Mouse (Mus musculus): Measurements from ENCODE around the gene Lat. TPM values are rescaled to one million over a fixed set of nuclear protein-coding genes. Genes with fewer than 3 reads are reported as not detected.
A peak's percentile ranks its signal among the peaks of the same experiment; 100 is the strongest.

The Lat gene
- polyA plus RNA-seq, 1 experiment from 2014 or later, result 1.2 TPM

- 87% methylated on average over 6 of the region's 6 CpGs for WGBS
- Histone ChIP-seq H3K4me1 (replicated peaks) (no peaks in the 10 kb centered on the region), H3K9ac (no peak overlapping the region), H3K27ac (replicated peaks) (no peak overlapping the region), H3K4me3 (no peak overlapping the region), H3K9me3 (no peaks in the 10 kb centered on the region), H3K36me3 (peaks cover 11% of the 10 kb centered on the region; the same call in 1 of the 2 replicates), H3K4me2 (no peak overlapping the region), H3K27me3 (no peaks in the 10 kb centered on the region)
- no peak for ATAC-seq (ENCODE audit: low FRiP score, low read depth)
These were observed 6.3 kb downstream of the Lat start for GRCm38 (mm10) chr7:126363038-126363437.

- Histone ChIP-seq H3K9me3 (no peaks in the 10 kb centered on the region), H3K4me3 (no peak overlapping the region), H3K4me2 (0 out of 2 replicates have a peak overlapping the region, but pooled peaks have one; percentile 11), H3K36me3 (no peaks in the 10 kb centered on the region), H3K4me1 (replicated peaks) (no peaks in the 10 kb centered on the region), H3K9ac (no peak overlapping the region), H3K27me3 (no peaks in the 10 kb centered on the region), H3K27ac (replicated peaks) (no peak overlapping the region)
- ATAC-seq (ENCODE audit: low FRiP score, low read depth), result no peak
- 79% methylated on average over 13 of the region's 13 CpGs for WGBS
These were observed 10.3 kb downstream of the Lat start for GRCm38 (mm10) chr7:126359049-126359448.

GRCm38 (mm10) chr7:126358413-126358812 lies 11.0 kb downstream of the Lat start:
- H3K27ac ChIP-seq (replicated peaks), result no peak overlapping the region
- H3K4me2 ChIP-seq, result no peak overlapping the region
- H3K27me3 ChIP-seq, result no peaks in the 10 kb centered on the region
- no peak overlapping the region for H3K9ac ChIP-seq
- 93% methylated on average over 9 of the region's 9 CpGs for WGBS
- no peaks in the 10 kb centered on the region for H3K9me3 ChIP-seq
- no peaks in the 10 kb centered on the region for H3K36me3 ChIP-seq
- no peak for ATAC-seq (ENCODE audit: low FRiP score, low read depth)
- no peak overlapping the region for H3K4me3 ChIP-seq
- H3K4me1 ChIP-seq (replicated peaks), result no peaks in the 10 kb centered on the region

- Histone ChIP-seq H3K9me3 (no peaks in the 10 kb centered on the region), H3K36me3 (no peaks in the 10 kb centered on the region)
These were observed 11.5 kb downstream of the Lat start for GRCm38 (mm10) chr7:126357838-126358237.

GRCm38 (mm10) chr7:126356793-126357591 lies 12.4 kb downstream of the Lat start:
- Histone ChIP-seq H3K27ac (replicated peaks) (no peak overlapping the region), H3K4me3 (no peak overlapping the region), H3K36me3 (no peaks in the 10 kb centered on the region), H3K4me1 (replicated peaks) (no peaks in the 10 kb centered on the region), H3K27me3 (no peaks in the 10 kb centered on the region), H3K9ac (no peak overlapping the region), H3K9me3 (no peaks in the 10 kb centered on the region), H3K4me2 (no peak overlapping the region)
- WGBS, result 57% methylated on average over 7 of the region's 7 CpGs
- ATAC-seq (ENCODE audit: low FRiP score, low read depth), result no peak

More at GRCm38 (mm10) chr7:126357838-126358237, 11.5 kb downstream of the Lat start:
- no peak overlapping the region for H3K4me3 ChIP-seq
- no peak overlapping the region for H3K27ac ChIP-seq (replicated peaks)
- H3K9ac ChIP-seq, result no peak overlapping the region
- H3K27me3 ChIP-seq, result no peaks in the 10 kb centered on the region
- 92% methylated on average over 6 of the region's 6 CpGs for WGBS
- H3K4me2 ChIP-seq, result no peak overlapping the region
- no peak for ATAC-seq (ENCODE audit: low FRiP score, low read depth)
- H3K4me1 ChIP-seq (replicated peaks), result no peaks in the 10 kb centered on the region

GRCm38 (mm10) chr7:126355847-126356597 lies 13.3 kb downstream of the Lat start:
- WGBS, result 60% methylated on average over 5 of the region's 5 CpGs
- no peak overlapping the region for H3K9ac ChIP-seq
- 0 out of 2 replicates have a peak, but pooled peaks cover 6% of the 10 kb centered on the region for H3K4me1 ChIP-seq (replicated peaks)
- H3K4me3 ChIP-seq, result no peak overlapping the region
- no peaks in the 10 kb centered on the region for H3K36me3 ChIP-seq
- H3K27ac ChIP-seq (replicated peaks), result no peak overlapping the region
- H3K4me2 ChIP-seq, result no peak overlapping the region
- H3K27me3 ChIP-seq, result no peaks in the 10 kb centered on the region
- no peak for ATAC-seq (ENCODE audit: low FRiP score, low read depth)
- H3K9me3 ChIP-seq, result no peaks in the 10 kb centered on the region

- 52% methylated on average over 14 of the region's 14 CpGs for WGBS
- ATAC-seq (ENCODE audit: low FRiP score, low read depth), result no peak
- H3K4me1 ChIP-seq (replicated peaks), result 0 out of 2 replicates have a peak, but pooled peaks cover 6% of the 10 kb centered on the region
- H3K27me3 ChIP-seq, result no peaks in the 10 kb centered on the region
- no peaks in the 10 kb centered on the region for H3K9me3 ChIP-seq
- no peak overlapping the region for H3K4me3 ChIP-seq
- no peak overlapping the region for H3K27ac ChIP-seq (replicated peaks)
- no peaks in the 10 kb centered on the region for H3K36me3 ChIP-seq
- H3K4me2 ChIP-seq, result no peak overlapping the region
- no peak overlapping the region for H3K9ac ChIP-seq
These were observed 14.4 kb downstream of the Lat start for GRCm38 (mm10) chr7:126354738-126355614.

GRCm38 (mm10) chr7:126353994-126354365 lies 15.4 kb downstream of the Lat start:
- Histone ChIP-seq H3K27ac (replicated peaks) (no peak overlapping the region), H3K4me3 (no peak overlapping the region), H3K9me3 (no peaks in the 10 kb centered on the region), H3K4me2 (no peak overlapping the region), H3K9ac (no peak overlapping the region), H3K36me3 (no peaks in the 10 kb centered on the region), H3K27me3 (no peaks in the 10 kb centered on the region), H3K4me1 (replicated peaks) (0 out of 2 replicates have a peak, but pooled peaks cover 6% of the 10 kb centered on the region)
- no peak for ATAC-seq (ENCODE audit: low FRiP score, low read depth)
- WGBS, result 88% methylated on average over 3 of the region's 3 CpGs

- no peak overlapping the region for H3K4me3 ChIP-seq
- no peaks in the 10 kb centered on the region for H3K36me3 ChIP-seq
- H3K9ac ChIP-seq, result no peak overlapping the region
- no peaks in the 10 kb centered on the region for H3K9me3 ChIP-seq
- H3K27me3 ChIP-seq, result no peaks in the 10 kb centered on the region
- H3K4me2 ChIP-seq, result no peak overlapping the region
- WGBS, result 63% methylated on average over 11 of the region's 11 CpGs
- ATAC-seq (ENCODE audit: low FRiP score, low read depth), result no peak
- H3K27ac ChIP-seq (replicated peaks), result no peak overlapping the region
- H3K4me1 ChIP-seq (replicated peaks), result 0 out of 2 replicates have a peak, but pooled peaks cover 6% of the 10 kb centered on the region
These were observed 15.9 kb downstream of the Lat start for GRCm38 (mm10) chr7:126353251-126353993.

- no peak for ATAC-seq (ENCODE audit: low FRiP score, low read depth)
- H3K9ac ChIP-seq, result no peak overlapping the region
- H3K4me1 ChIP-seq (replicated peaks), result 0 out of 2 replicates have a peak, but pooled peaks cover 6% of the 10 kb centered on the region
- peak overlapping the region; percentile 51 for H3K4me2 ChIP-seq
- 48% methylated on average over 10 of the region's 10 CpGs for WGBS
- H3K27me3 ChIP-seq, result no peaks in the 10 kb centered on the region
- peak overlapping the region; percentile 17; the same call in 1 of the 2 replicates for H3K4me3 ChIP-seq
- H3K27ac ChIP-seq (replicated peaks), result peak overlapping the region; percentile 61
- no peaks in the 10 kb centered on the region for H3K36me3 ChIP-seq
- no peaks in the 10 kb centered on the region for H3K9me3 ChIP-seq
These were observed 17.9 kb downstream of the Lat start for GRCm38 (mm10) chr7:126351419-126351951.
